Mouse (Mus musculus) kidney, adult 2 months (tissue): ENCODE measurements around the gene Tnp2.

Experiments
- CTCF ChIP-seq: fragments of 200-500 bp; conservative IDR thresholded peaks from 2 replicates; pipeline ENCODE4 v1.5.1; 2011; ENCODE audit warnings: low read depth, mild to moderate bottlenecking, control low read depth, low read length, moderate library complexity, mixed read lengths; ENCODE audit not compliant: insufficient read depth, insufficient read length
- POLR2A ChIP-seq: fragments of 200-500 bp; IDR thresholded peaks from one replicate; pipeline ENCODE4 v1.6.1; 2011; ENCODE audit warnings: low read depth, low read length, control low read depth

DNA sequence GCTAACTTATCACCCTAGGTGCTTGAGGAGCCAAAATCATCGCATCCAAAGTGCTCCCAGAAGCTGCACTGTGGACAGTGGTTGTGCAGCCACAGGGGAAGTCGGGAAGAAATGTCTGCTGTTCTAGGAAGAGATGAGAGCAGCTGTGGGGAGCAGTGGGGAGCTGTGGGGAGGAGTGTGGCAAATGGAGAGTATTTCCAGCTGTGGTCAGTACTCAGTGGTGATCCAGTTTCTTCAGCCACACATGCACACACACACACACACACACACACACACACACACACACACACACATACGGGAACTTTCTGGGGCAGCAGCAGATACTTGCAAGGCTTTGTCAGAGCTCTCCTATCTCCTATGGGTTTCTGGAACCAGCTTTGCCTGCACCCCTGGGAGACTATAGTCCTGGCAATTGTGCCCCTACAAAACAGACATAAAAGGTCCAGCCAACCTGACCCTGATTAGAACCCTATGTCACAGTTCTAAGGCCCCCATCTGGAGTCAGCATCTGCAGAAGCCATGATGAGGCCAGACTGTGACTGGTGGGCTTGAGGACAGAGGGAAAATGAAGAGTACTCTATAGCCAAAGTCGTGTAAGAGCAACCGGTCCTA is 25.8 kb downstream of the Tnp2 start:
- TF ChIP-seq POLR2A (no peak), CTCF (no peak)
